Mouse (Mus musculus) forebrain, embryonic 13.5 days (tissue): Measurements from ENCODE around the gene Tlx2. TPM values are rescaled to one million over a fixed set of nuclear protein-coding genes. Genes with fewer than 3 reads are reported as not detected.
A peak's percentile ranks its signal among the peaks of the same experiment; 100 is the strongest.

Source experiments
- ATAC-seq: fragments of 200-750 bp; cut with Nextera tagmentation; 2 replicates; pipeline ENCODE4 v1.8.0; 2017
- H3K27ac ChIP-seq: fragments of 300-500 bp; sonication (generic); 2 replicates; pipeline ENCODE4 v1.5.1; 2015; ENCODE audit warnings: inconsistent platforms, mild to moderate bottlenecking, moderate library complexity
- H3K27me3 ChIP-seq: fragments of 300-500 bp; sonication (generic); 2 replicates; pipeline ENCODE4 v1.6.1; 2015; ENCODE audit warnings: mild to moderate bottlenecking, inconsistent platforms
- H3K36me3 ChIP-seq: fragments of 300-500 bp; sonication (generic); 2 replicates; pipeline ENCODE4 v1.6.1; 2015; ENCODE audit warnings: mild to moderate bottlenecking, inconsistent platforms; ENCODE audit not compliant: poor library complexity, severe bottlenecking
- H3K4me1 ChIP-seq: fragments of 300-500 bp; sonication (generic); 2 replicates; pipeline ENCODE4 v1.6.1; 2015; ENCODE audit warnings: inconsistent platforms
- H3K4me2 ChIP-seq: fragments of 300-500 bp; sonication (generic); 2 replicates; pipeline ENCODE4 v1.6.1; 2015; ENCODE audit warnings: inconsistent platforms, mild to moderate bottlenecking, moderate library complexity
- H3K4me3 ChIP-seq: fragments of 300-500 bp; sonication (generic); 2 replicates; pipeline ENCODE4 v1.5.1; 2015; ENCODE audit warnings: mild to moderate bottlenecking, inconsistent platforms
- H3K9ac ChIP-seq: fragments of 300-500 bp; sonication (generic); 2 replicates; pipeline ENCODE4 v1.6.1; 2015; ENCODE audit warnings: mild to moderate bottlenecking, inconsistent platforms
- H3K9me3 ChIP-seq: fragments of 300-500 bp; sonication (generic); replicated peaks from 2 replicates; pipeline ENCODE4 v1.6.1; 2016; ENCODE audit warnings: inconsistent platforms
- WGBS: fragments of 180-500 bp; shearing (Covaris S2); methylation state at CpG from one replicate; pipeline ENCODE4 v1.1.7; 2015; 5-methylcytosine and 5-hydroxymethylcytosine counted together
- polyA plus RNA-seq: library from polyadenylated mRNA; unstranded; fragments of >200 nt; fragmentation: Nextera tagmentation; extraction: Ambion mirVana; gene quantifications from 2 replicates; pipeline ENCODE4 v1.2.1, GENCODE M21; 2015

Tlx2 gene
- polyA plus RNA-seq, 1 experiment from 2014 or later: not detected

DNA sequence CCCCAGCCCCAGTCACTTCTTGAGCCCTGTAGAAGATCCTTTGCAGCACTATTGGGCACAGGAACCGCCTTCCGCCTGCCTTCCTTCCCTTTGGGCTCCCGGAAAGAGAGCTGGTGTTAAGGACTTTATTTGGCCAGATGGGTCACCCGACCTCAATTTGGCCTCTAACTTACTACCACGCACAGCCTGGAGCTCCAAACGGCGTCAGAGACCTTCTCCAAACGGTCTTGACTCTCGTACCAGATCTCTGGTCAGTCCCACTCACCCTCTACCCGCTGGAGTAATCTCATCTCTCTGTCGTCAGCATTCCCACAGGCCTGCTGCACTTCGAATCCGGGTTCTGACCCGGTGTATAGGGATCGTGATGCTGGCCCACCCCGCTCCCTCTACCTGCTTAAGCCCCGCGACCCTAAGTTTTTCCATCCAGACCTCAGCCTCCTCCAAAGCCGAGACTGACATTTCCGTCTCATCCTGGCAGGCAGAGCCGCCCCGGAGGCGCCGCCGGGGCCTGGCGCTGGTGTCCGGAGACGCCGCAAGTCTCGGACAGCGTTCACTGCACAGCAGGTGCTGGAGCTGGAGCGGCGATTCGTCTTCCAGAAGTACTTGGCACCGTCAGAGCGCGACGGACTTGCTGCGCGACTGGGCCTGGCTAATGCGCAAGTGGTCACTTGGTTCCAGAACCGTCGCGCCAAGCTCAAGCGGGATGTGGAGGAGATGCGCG, 17.3 kb upstream of the Tlx2 start:
- Histone ChIP-seq H3K9me3 (no peaks in the 10 kb centered on the region), H3K9ac (no peak overlapping the region), H3K27ac (no peak overlapping the region), H3K4me2 (peak overlapping the region; percentile 24), H3K36me3 (0 out of 2 replicates have a peak, but pooled peaks cover 4% of the 10 kb centered on the region), H3K4me1 (peaks cover 6% of the 10 kb centered on the region; the same call in 1 of the 2 replicates), H3K27me3 (peaks cover 94% of the 10 kb centered on the region), H3K4me3 (peak overlapping the region; percentile 14; the same call in 1 of the 2 replicates)
- under 1% methylated on average over 47 of the region's 47 CpGs for WGBS
- no peak for ATAC-seq

- Histone ChIP-seq H3K27ac (no peak within 1 kb of the TSS), H3K4me2 (peak within 1 kb of the TSS; percentile 5; the same call in 1 of the 2 replicates), H3K27me3 (peaks cover 88% of the 10 kb centered on the region), H3K9me3 (no peaks in the 10 kb centered on the region), H3K4me1 (peaks cover 6% of the 10 kb centered on the region; the same call in 1 of the 2 replicates), H3K36me3 (peaks cover 14% of the 10 kb centered on the region; the same call in 1 of the 2 replicates), H3K9ac (0 out of 2 replicates have a peak within 1 kb of the TSS, but pooled peaks have one; percentile 16), H3K4me3 (0 out of 2 replicates have a peak within 1 kb of the TSS, but pooled peaks have one; percentile 4)
- no peak for ATAC-seq
- 2% methylated on average over 42 of the region's 42 CpGs for WGBS
Measured at GRCm38 (mm10) chr6:83086121-83087035, 16.3 kb upstream of the Tlx2 start, which contains the start of gene Lbx2. Gene Lbx2, plus strand, starts transcription at chr6:83086367.

- peaks cover 71% of the 10 kb centered on the region for H3K27me3 ChIP-seq
- H3K4me3 ChIP-seq: no peak overlapping the region
- 5% methylated on average over 6 of the region's 6 CpGs for WGBS
- no peak overlapping the region for H3K9ac ChIP-seq
- peaks cover 29% of the 10 kb centered on the region for H3K36me3 ChIP-seq
- H3K4me2 ChIP-seq: no peak overlapping the region
- ATAC-seq: no peak
- peaks cover 12% of the 10 kb centered on the region for H3K4me1 ChIP-seq
- H3K9me3 ChIP-seq: no peaks in the 10 kb centered on the region
- no peak overlapping the region for H3K27ac ChIP-seq
Measured at GRCm38 (mm10) chr6:83084477-83084876, 14.4 kb upstream of the Tlx2 start.

DNA sequence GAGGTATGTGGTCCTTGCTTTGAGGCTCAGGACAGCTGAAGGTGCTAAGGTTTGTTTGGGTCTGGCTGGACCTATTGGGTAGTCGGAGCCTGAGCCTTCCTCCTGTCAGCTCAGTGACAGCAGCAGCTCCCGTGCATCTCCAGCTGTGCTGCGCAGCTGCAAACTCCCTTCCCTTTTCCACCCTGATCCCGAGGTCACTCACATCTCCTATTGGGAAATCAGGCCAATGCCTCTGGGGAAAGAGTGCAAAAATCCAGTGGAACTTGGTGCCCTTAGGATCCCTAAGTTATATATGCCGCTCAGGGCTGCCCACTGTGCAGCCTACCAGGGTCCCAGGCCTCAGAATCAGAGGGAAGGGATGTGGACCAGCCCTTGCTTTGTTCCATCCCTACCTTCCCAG, 13.4 kb upstream of the Tlx2 start:
- H3K27me3 ChIP-seq: peaks cover 63% of the 10 kb centered on the region
- no peaks in the 10 kb centered on the region for H3K9me3 ChIP-seq
- peaks cover 19% of the 10 kb centered on the region for H3K4me1 ChIP-seq
- WGBS: 5% methylated on average over 5 of the region's 5 CpGs
- ATAC-seq: no peak
- no peak overlapping the region for H3K9ac ChIP-seq
- no peak overlapping the region for H3K27ac ChIP-seq
- no peak overlapping the region for H3K4me3 ChIP-seq
- no peak overlapping the region for H3K4me2 ChIP-seq
- peaks cover 29% of the 10 kb centered on the region for H3K36me3 ChIP-seq

GRCm38 (mm10) chr6:83080210-83080609, 10.1 kb upstream of the Tlx2 start:
- peaks cover 51% of the 10 kb centered on the region for H3K27me3 ChIP-seq

GRCm38 (mm10) chr6:83078324-83078858, 8.3 kb upstream of the Tlx2 start:
- peak; percentile 94 for ATAC-seq
- Histone ChIP-seq H3K9ac (peak overlapping the region; percentile 84), H3K36me3 (peaks cover 29% of the 10 kb centered on the region), H3K27me3 (peaks cover 51% of the 10 kb centered on the region), H3K4me1 (peaks cover 21% of the 10 kb centered on the region), H3K4me2 (peak overlapping the region; percentile 97), H3K9me3 (no peaks in the 10 kb centered on the region), H3K27ac (peak overlapping the region; percentile 87), H3K4me3 (peak overlapping the region; percentile 79)
- WGBS: under 1% methylated on average over 46 of the region's 46 CpGs

More at GRCm38 (mm10) chr6:83080210-83080609, 10.1 kb upstream of the Tlx2 start:
- H3K27ac ChIP-seq: no peak overlapping the region
- no peak for ATAC-seq
- H3K4me2 ChIP-seq: 0 out of 2 replicates have a peak overlapping the region, but pooled peaks have one; percentile 97
- H3K9me3 ChIP-seq: no peaks in the 10 kb centered on the region
- H3K36me3 ChIP-seq: peaks cover 29% of the 10 kb centered on the region
- WGBS: 94% methylated on average over 5 of the region's 5 CpGs
- H3K4me1 ChIP-seq: peaks cover 21% of the 10 kb centered on the region
- no peak overlapping the region for H3K9ac ChIP-seq
- H3K4me3 ChIP-seq: no peak overlapping the region

GRCm38 (mm10) chr6:83077630-83078323, 7.7 kb upstream of the Tlx2 start, which contains the start of gene Pcgf1:
Gene Pcgf1, plus strand, starts transcription at chr6:83077869.
- peak within 1 kb of the TSS; percentile 87 for H3K27ac ChIP-seq
- no peaks in the 10 kb centered on the region for H3K9me3 ChIP-seq
- H3K4me2 ChIP-seq: peak within 1 kb of the TSS; percentile 97
- under 1% methylated on average over 54 of the region's 54 CpGs for WGBS
- H3K36me3 ChIP-seq: peaks cover 29% of the 10 kb centered on the region
- ATAC-seq: peak; percentile 82
- H3K27me3 ChIP-seq: peaks cover 51% of the 10 kb centered on the region
- H3K4me3 ChIP-seq: peak within 1 kb of the TSS; percentile 79
- peaks cover 21% of the 10 kb centered on the region for H3K4me1 ChIP-seq
- peak within 1 kb of the TSS; percentile 84 for H3K9ac ChIP-seq

DNA sequence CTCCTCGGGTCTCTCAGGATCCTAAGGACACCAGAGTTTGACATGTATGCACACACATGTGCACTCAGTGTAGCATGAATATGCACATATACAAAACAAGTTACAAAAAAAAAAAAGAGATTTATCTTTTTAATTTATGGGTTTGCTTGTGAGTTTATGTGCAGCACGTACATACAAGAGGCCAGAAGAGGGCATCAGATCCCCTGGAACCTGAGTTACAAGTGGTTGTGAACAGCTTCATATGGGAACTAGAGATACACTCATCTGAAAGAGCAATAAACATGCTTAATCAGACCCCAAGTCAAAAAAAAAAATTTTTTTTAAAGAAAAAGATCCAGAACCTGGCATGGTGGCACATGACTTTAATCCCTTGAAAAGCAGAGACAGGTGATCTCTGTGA, 4.9 kb upstream of the Tlx2 start:
- Histone ChIP-seq H3K27ac (no peak overlapping the region), H3K9ac (no peak overlapping the region), H3K27me3 (peaks cover 74% of the 10 kb centered on the region), H3K4me3 (no peak overlapping the region), H3K4me2 (no peak overlapping the region), H3K9me3 (no peaks in the 10 kb centered on the region), H3K36me3 (peaks cover 1% of the 10 kb centered on the region; the same call in 1 of the 2 replicates), H3K4me1 (peaks cover 37% of the 10 kb centered on the region)
- no peak for ATAC-seq
- 19% methylated on average over 2 of the region's 2 CpGs for WGBS

- Histone ChIP-seq H3K27ac (no peak overlapping the region), H3K9ac (no peak overlapping the region), H3K4me2 (0 out of 2 replicates have a peak overlapping the region, but pooled peaks have one; percentile 13), H3K4me1 (peaks cover 28% of the 10 kb centered on the region), H3K36me3 (no peaks in the 10 kb centered on the region), H3K9me3 (no peaks in the 10 kb centered on the region), H3K27me3 (peaks cover 100% of the 10 kb centered on the region), H3K4me3 (0 out of 2 replicates have a peak overlapping the region, but pooled peaks have one; percentile 9)
- peak; percentile 52; the same call in 1 of the 2 replicates for ATAC-seq
- WGBS: 1% methylated on average over 18 of the region's 24 CpGs
Measured at GRCm38 (mm10) chr6:83071220-83071619, 1.1 kb upstream of the Tlx2 start.

DNA sequence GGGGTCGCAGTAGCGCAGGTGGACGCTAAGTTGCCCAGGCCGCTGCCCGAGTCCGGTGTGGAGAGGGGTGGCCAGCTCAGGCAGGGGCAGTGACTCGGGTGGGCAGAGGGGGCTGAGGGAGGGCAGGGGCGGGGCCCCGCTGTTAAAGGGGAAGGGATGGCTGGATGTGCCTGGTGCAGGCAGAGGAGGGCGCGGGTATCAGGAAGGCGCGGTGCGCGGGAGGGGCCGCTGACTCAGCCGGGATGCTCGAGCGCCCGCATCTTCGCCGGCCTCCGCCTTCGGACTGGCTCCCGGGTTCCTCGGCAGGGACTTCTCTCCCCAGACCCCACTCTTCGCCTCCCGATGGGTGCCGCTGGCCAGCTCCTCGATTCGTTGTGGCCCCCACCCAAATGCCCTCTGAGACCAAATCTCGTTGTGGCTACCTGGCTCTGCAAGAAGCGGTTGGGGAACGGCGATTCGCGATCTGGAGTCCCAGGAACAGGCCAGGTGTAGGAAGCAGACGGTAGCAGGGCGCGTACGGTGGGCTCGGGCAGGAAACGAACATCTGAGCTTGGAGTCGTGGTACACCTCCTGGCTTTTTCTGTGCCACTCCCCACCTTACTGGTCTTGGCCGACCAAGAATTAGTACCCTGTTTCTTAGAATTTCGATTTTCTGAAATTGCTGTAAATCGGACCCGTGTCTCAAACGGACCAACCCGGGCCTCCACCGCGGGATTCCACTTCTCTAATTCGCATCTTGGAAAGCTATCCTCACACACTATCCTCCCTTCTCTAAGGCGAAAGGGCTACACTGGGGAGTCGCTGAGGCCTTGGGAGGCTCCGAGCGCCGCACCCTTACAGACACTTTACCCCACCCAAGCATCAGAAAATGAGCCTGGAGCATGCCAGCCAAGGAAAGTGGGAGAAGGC, 472 bp upstream of the Tlx2 start:
- WGBS: under 1% methylated on average over 55 of the region's 58 CpGs
- no peaks in the 10 kb centered on the region for H3K36me3 ChIP-seq
- 0 out of 2 replicates have a peak, but pooled peaks have one; percentile 13 for ATAC-seq
- no peak overlapping the region for H3K9ac ChIP-seq
- no peak overlapping the region for H3K27ac ChIP-seq
- H3K4me3 ChIP-seq: peak overlapping the region; percentile 21
- peaks cover 100% of the 10 kb centered on the region for H3K27me3 ChIP-seq
- H3K4me1 ChIP-seq: peaks cover 28% of the 10 kb centered on the region
- no peaks in the 10 kb centered on the region for H3K9me3 ChIP-seq
- H3K4me2 ChIP-seq: peak overlapping the region; percentile 33
